Mouse (Mus musculus): ENCODE results near the gene Nodal. TPM values are rescaled to one million over a fixed set of nuclear protein-coding genes. Genes with fewer than 3 reads are reported as not detected.
A peak's percentile ranks its signal among the peaks of the same experiment; 100 is the strongest.

Gene Nodal
- 0.09 and 0.20 TPM in 2 replicates for polyA plus RNA-seq (2015; fragmentation: Nextera tagmentation; extraction: Ambion mirVana)

GRCm38 (mm10) chr10:61417672-61418071, at the start of gene Nodal:
TSS of gene Nodal (plus strand) at chr10:61417972.
- 0 out of 2 replicates have a peak, but pooled peaks have one; percentile 6 for ATAC-seq

GRCm38 (mm10) chr10:61369755-61370154, 48.0 kb upstream of the Nodal start:
- Histone ChIP-seq H3K36me3 (no peaks in the 10 kb centered on the region), H3K4me2 (replicated peaks) (no peak overlapping the region), H3K4me1 (replicated peaks) (peaks cover 23% of the 10 kb centered on the region), H3K27ac (no peak overlapping the region), H3K4me3 (replicated peaks) (no peak overlapping the region), H3K9me3 (no peaks in the 10 kb centered on the region), H3K27me3 (replicated peaks) (no peaks in the 10 kb centered on the region), H3K9ac (no peak overlapping the region)
- ATAC-seq = no peak
- 58% methylated on average over 5 of the region's 5 CpGs for WGBS

More at GRCm38 (mm10) chr10:61417672-61418071, at the start of gene Nodal:
- peak within 1 kb of the TSS; percentile 41 for H3K4me3 ChIP-seq (replicated peaks)
- H3K4me1 ChIP-seq (replicated peaks) = peaks cover 16% of the 10 kb centered on the region
- peak within 1 kb of the TSS; percentile 41 for H3K9ac ChIP-seq
- WGBS = 26% methylated on average over 10 of the region's 10 CpGs
- no peaks in the 10 kb centered on the region for H3K9me3 ChIP-seq
- H3K27ac ChIP-seq = no peak within 1 kb of the TSS
- H3K4me2 ChIP-seq (replicated peaks) = peak within 1 kb of the TSS; percentile 89
- H3K36me3 ChIP-seq = no peaks in the 10 kb centered on the region
- peaks cover 42% of the 10 kb centered on the region for H3K27me3 ChIP-seq (replicated peaks)

- H3K4me3 ChIP-seq (replicated peaks) = no peak overlapping the region
- no peaks in the 10 kb centered on the region for H3K27me3 ChIP-seq (replicated peaks)
- no peaks in the 10 kb centered on the region for H3K9me3 ChIP-seq
- WGBS = 42% methylated on average over 18 of the region's 18 CpGs
- H3K27ac ChIP-seq = 0 out of 2 replicates have a peak overlapping the region, but pooled peaks have one; percentile 48
- H3K9ac ChIP-seq = no peak overlapping the region
- 0 out of 2 replicates have a peak, but pooled peaks have one; percentile 25 for ATAC-seq
- peaks cover 26% of the 10 kb centered on the region for H3K4me1 ChIP-seq (replicated peaks)
- H3K36me3 ChIP-seq = no peaks in the 10 kb centered on the region
- no peak overlapping the region for H3K4me2 ChIP-seq (replicated peaks)
Observed at GRCm38 (mm10) chr10:61370273-61370979, 47.3 kb upstream of the Nodal start.

GRCm38 (mm10) chr10:61371884-61372584, 45.7 kb upstream of the Nodal start:
- ATAC-seq = no peak
- Histone ChIP-seq H3K9me3 (no peaks in the 10 kb centered on the region), H3K4me2 (replicated peaks) (no peak overlapping the region), H3K27ac (peak overlapping the region; percentile 17; the same call in 1 of the 2 replicates), H3K4me1 (replicated peaks) (peaks cover 18% of the 10 kb centered on the region), H3K27me3 (replicated peaks) (no peaks in the 10 kb centered on the region), H3K36me3 (no peaks in the 10 kb centered on the region), H3K4me3 (replicated peaks) (no peak overlapping the region), H3K9ac (no peak overlapping the region)
- WGBS = 73% methylated on average over 9 of the region's 9 CpGs

GRCm38 (mm10) chr10:61372585-61372923, 45.2 kb upstream of the Nodal start:
- whole genome bisulfite sequencing = 66% methylated on average over 4 of the region's 4 CpGs
- no peaks in the 10 kb centered on the region for H3K36me3 ChIP-seq
- no peak overlapping the region for H3K9ac ChIP-seq
- no peak overlapping the region for H3K4me2 ChIP-seq (replicated peaks)
- no peaks in the 10 kb centered on the region for H3K9me3 ChIP-seq
- no peak overlapping the region for H3K4me3 ChIP-seq (replicated peaks)
- no peak for ATAC-seq
- H3K27ac ChIP-seq = no peak overlapping the region
- H3K4me1 ChIP-seq (replicated peaks) = peaks cover 18% of the 10 kb centered on the region
- no peaks in the 10 kb centered on the region for H3K27me3 ChIP-seq (replicated peaks)

GRCm38 (mm10) chr10:61374076-61374475, 43.7 kb upstream of the Nodal start:
- peaks cover 22% of the 10 kb centered on the region for H3K4me1 ChIP-seq (replicated peaks)

GRCm38 (mm10) chr10:61374771-61375481, 42.8 kb upstream of the Nodal start:
- no peak for ATAC-seq
- H3K27me3 ChIP-seq (replicated peaks) = no peaks in the 10 kb centered on the region
- no peak overlapping the region for H3K9ac ChIP-seq
- no peak overlapping the region for H3K4me3 ChIP-seq (replicated peaks)
- no peak overlapping the region for H3K4me2 ChIP-seq (replicated peaks)
- WGBS = 77% methylated on average over 6 of the region's 6 CpGs
- no peaks in the 10 kb centered on the region for H3K9me3 ChIP-seq
- no peak overlapping the region for H3K27ac ChIP-seq
- peaks cover 28% of the 10 kb centered on the region for H3K4me1 ChIP-seq (replicated peaks)
- no peaks in the 10 kb centered on the region for H3K36me3 ChIP-seq

More at GRCm38 (mm10) chr10:61374076-61374475, 43.7 kb upstream of the Nodal start:
- 32% methylated on average over 4 of the region's 4 CpGs for WGBS
- Histone ChIP-seq H3K9me3 (no peaks in the 10 kb centered on the region), H3K9ac (no peak overlapping the region), H3K4me2 (replicated peaks) (no peak overlapping the region), H3K36me3 (no peaks in the 10 kb centered on the region), H3K27me3 (replicated peaks) (no peaks in the 10 kb centered on the region), H3K4me3 (replicated peaks) (no peak overlapping the region), H3K27ac (no peak overlapping the region)
- peak; percentile 11; the same call in 1 of the 2 replicates for ATAC-seq

GRCm38 (mm10) chr10:61378050-61378449, 39.7 kb upstream of the Nodal start:
- Histone ChIP-seq H3K9ac (no peak overlapping the region), H3K27me3 (replicated peaks) (no peaks in the 10 kb centered on the region), H3K27ac (no peak overlapping the region), H3K9me3 (no peaks in the 10 kb centered on the region), H3K4me2 (replicated peaks) (no peak overlapping the region), H3K36me3 (no peaks in the 10 kb centered on the region), H3K4me3 (replicated peaks) (no peak overlapping the region), H3K4me1 (replicated peaks) (peaks cover 39% of the 10 kb centered on the region)
- 94% methylated on average over 5 of the region's 5 CpGs for WGBS
- no peak for ATAC-seq

- H3K27me3 ChIP-seq (replicated peaks) = no peaks in the 10 kb centered on the region
- H3K4me2 ChIP-seq (replicated peaks) = no peak overlapping the region
- H3K4me3 ChIP-seq (replicated peaks) = no peak overlapping the region
- 91% methylated on average over 5 of the region's 5 CpGs for WGBS
- H3K36me3 ChIP-seq = no peaks in the 10 kb centered on the region
- H3K9me3 ChIP-seq = no peaks in the 10 kb centered on the region
- H3K4me1 ChIP-seq (replicated peaks) = peaks cover 42% of the 10 kb centered on the region
- ATAC-seq = no peak
- no peak overlapping the region for H3K9ac ChIP-seq
- H3K27ac ChIP-seq = no peak overlapping the region
Observed at GRCm38 (mm10) chr10:61378698-61379097, 39.1 kb upstream of the Nodal start.

GRCm38 (mm10) chr10:61379340-61380040, 38.3 kb upstream of the Nodal start:
- WGBS = 91% methylated on average over 13 of the region's 13 CpGs
- Histone ChIP-seq H3K9me3 (no peaks in the 10 kb centered on the region), H3K9ac (0 out of 2 replicates have a peak overlapping the region, but pooled peaks have one; percentile 26), H3K27ac (peak overlapping the region; percentile 17; the same call in 1 of the 2 replicates), H3K4me1 (replicated peaks) (peaks cover 49% of the 10 kb centered on the region), H3K36me3 (no peaks in the 10 kb centered on the region), H3K4me3 (replicated peaks) (no peak overlapping the region), H3K4me2 (replicated peaks) (peak overlapping the region; percentile 99), H3K27me3 (replicated peaks) (no peaks in the 10 kb centered on the region)
- no peak for ATAC-seq

GRCm38 (mm10) chr10:61380186-61380585, 37.6 kb upstream of the Nodal start:
- Histone ChIP-seq H3K4me1 (replicated peaks) (peaks cover 47% of the 10 kb centered on the region), H3K4me3 (replicated peaks) (no peak overlapping the region)
- no peak for ATAC-seq

More at GRCm38 (mm10) chr10:61380186-61380585, 37.6 kb upstream of the Nodal start:
- Histone ChIP-seq H3K36me3 (no peaks in the 10 kb centered on the region), H3K4me2 (replicated peaks) (peak overlapping the region; percentile 99), H3K9ac (peak overlapping the region; percentile 26; the same call in 1 of the 2 replicates), H3K9me3 (no peaks in the 10 kb centered on the region), H3K27me3 (replicated peaks) (no peaks in the 10 kb centered on the region), H3K27ac (peak overlapping the region; percentile 17; the same call in 1 of the 2 replicates)
- 27% methylated on average over 9 of the region's 9 CpGs for WGBS

All from intestine, embryonic 15.5 days (tissue).